Mouse (Mus musculus) brain, embryonic 14.5 days (tissue): ENCODE results near the gene Gpr83.

Experiments used
- CTCF ChIP-seq: fragments of 200-500 bp; IDR thresholded peaks from 2 replicates; pipeline ENCODE4 v1.5.1; 2012; ENCODE audit warnings: inconsistent platforms, mild to moderate bottlenecking, moderate library complexity, borderline replicate concordance; ENCODE audit not compliant: insufficient read depth, insufficient read length; ENCODE audit errors: extremely low read depth
- POLR2A ChIP-seq: fragments of 200-500 bp; IDR thresholded peaks from 2 replicates; pipeline ENCODE4 v1.6.1; 2012; ENCODE audit warnings: mild to moderate bottlenecking, inconsistent platforms, borderline replicate concordance; ENCODE audit not compliant: poor library complexity, insufficient read depth, insufficient read length, severe bottlenecking; ENCODE audit errors: extremely low read depth

GRCm38 (mm10) chr9:14872181-14872930, 12.3 kb downstream of the Gpr83 start:
- TF ChIP-seq POLR2A, result no peak
- TF ChIP-seq CTCF, result no peak
